Mouse (Mus musculus) midbrain, embryonic 11.5 days (tissue): Measurements from ENCODE around the gene Zfp691. TPM values are rescaled to one million over a fixed set of nuclear protein-coding genes. Genes with fewer than 3 reads are reported as not detected.

Experiments used
- ATAC-seq: fragments of 200-750 bp; cut with Nextera tagmentation; 2 replicates; pipeline ENCODE4 v1.8.0; 2017; ENCODE audit warnings: moderate TSS enrichment, moderate library complexity; ENCODE audit not compliant: low FRiP score
- DNase-seq: peaks from one replicate; pipeline ENCODE4 v3.0.0; 2015; ENCODE audit warnings: low spot score; ENCODE audit errors: missing footprints
- H3K27ac ChIP-seq: fragments of 300-500 bp; sonication (generic); 2 replicates; pipeline ENCODE4 v1.5.1; 2014; ENCODE audit warnings: low read depth, low read length
- H3K27me3 ChIP-seq: fragments of 300-500 bp; sonication (generic); 2 replicates; pipeline ENCODE4 v1.6.1; 2014; ENCODE audit warnings: mild to moderate bottlenecking, low read length, moderate library complexity, mixed read lengths; ENCODE audit not compliant: control insufficient read depth, insufficient read depth
- H3K36me3 ChIP-seq: fragments of 300-500 bp; sonication (generic); 2 replicates; pipeline ENCODE4 v1.6.1; 2014; ENCODE audit warnings: mild to moderate bottlenecking, low read length, moderate library complexity, mixed read lengths; ENCODE audit not compliant: control insufficient read depth, insufficient read depth
- H3K4me1 ChIP-seq: fragments of 300-500 bp; sonication (generic); 2 replicates; pipeline ENCODE4 v1.6.1; 2014; ENCODE audit warnings: low read length; ENCODE audit not compliant: control insufficient read depth, insufficient read depth
- H3K4me2 ChIP-seq: fragments of 300-500 bp; sonication (generic); 2 replicates; pipeline ENCODE4 v1.6.1; 2014; ENCODE audit warnings: mild to moderate bottlenecking, moderate library complexity
- H3K4me3 ChIP-seq: fragments of 300-500 bp; sonication (generic); 2 replicates; pipeline ENCODE4 v1.5.1; 2014; ENCODE audit warnings: low read depth, low read length
- H3K9ac ChIP-seq: fragments of 300-500 bp; sonication (generic); 2 replicates; pipeline ENCODE4 v1.6.1; 2014; ENCODE audit warnings: low read length
- H3K9me3 ChIP-seq: fragments of 300-500 bp; sonication (generic); 2 replicates; pipeline ENCODE4 v1.6.1; 2016; ENCODE audit warnings: low read length; ENCODE audit not compliant: control insufficient read depth
- WGBS: fragments of 180-500 bp; shearing (Covaris S2); extraction: QIAGEN DNeasy Blood & Tissue Kit; methylation state at CpG from one replicate; pipeline ENCODE4 v1.1.7; 2014; 5-methylcytosine and 5-hydroxymethylcytosine counted together
- microRNA counts: library from miRNA; unstranded; fragments of <30 nt; microRNA quantifications from one replicate; lab custom pipeline; 2015
- microRNA-seq: library from miRNA; unstranded; fragments of <30 nt; microRNA quantifications from one replicate; pipeline ENCODE4, GENCODE M21; 2017
- polyA plus RNA-seq: library from polyadenylated mRNA; unstranded; fragments of >200 nt; fragmentation: Nextera tagmentation; extraction: Ambion mirVana; gene quantifications from 2 replicates; pipeline ENCODE4 v1.2.1, GENCODE M21; 2014

The Zfp691 gene
- polyA plus RNA-seq, 1 experiment from 2014 or later, result 9.0 TPM

DNA sequence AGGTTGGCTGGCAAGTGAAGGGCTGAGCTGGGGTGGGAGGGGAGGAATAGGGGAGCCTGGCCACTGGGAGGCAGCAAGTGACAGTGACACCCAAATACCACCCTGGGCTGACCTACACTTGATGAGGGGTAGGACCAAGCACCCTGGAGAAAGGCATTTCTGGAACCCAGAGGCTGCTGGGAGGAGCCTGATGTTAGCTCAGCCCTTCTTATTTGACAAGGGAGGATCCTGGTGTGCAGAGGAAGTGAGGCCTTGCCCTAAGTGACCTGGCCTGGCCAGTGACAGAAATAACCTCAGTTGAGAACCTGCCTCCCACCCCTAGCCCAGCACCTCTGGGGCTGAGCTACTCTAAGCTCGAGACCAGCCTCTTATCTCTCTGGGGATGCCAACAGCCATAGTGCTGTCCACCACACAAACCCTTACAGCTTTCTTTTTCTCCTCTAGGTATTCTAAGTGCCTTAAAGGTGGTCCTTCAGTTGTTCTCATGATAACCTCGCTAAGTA lies 49.2 kb downstream of the Zfp691 start:
- DNase-seq, result no peak
- Histone ChIP-seq H3K4me3 (no peak overlapping the region), H3K27me3 (no peaks in the 10 kb centered on the region), H3K9me3 (no peaks in the 10 kb centered on the region), H3K4me2 (no peak overlapping the region), H3K9ac (no peak overlapping the region), H3K27ac (no peak overlapping the region), H3K4me1 (no peaks in the 10 kb centered on the region), H3K36me3 (peaks cover 21% of the 10 kb centered on the region; the same call in 1 of the 2 replicates)
- ATAC-seq, result no peak
- 81% methylated on average over 2 of the region's 2 CpGs for WGBS

DNA sequence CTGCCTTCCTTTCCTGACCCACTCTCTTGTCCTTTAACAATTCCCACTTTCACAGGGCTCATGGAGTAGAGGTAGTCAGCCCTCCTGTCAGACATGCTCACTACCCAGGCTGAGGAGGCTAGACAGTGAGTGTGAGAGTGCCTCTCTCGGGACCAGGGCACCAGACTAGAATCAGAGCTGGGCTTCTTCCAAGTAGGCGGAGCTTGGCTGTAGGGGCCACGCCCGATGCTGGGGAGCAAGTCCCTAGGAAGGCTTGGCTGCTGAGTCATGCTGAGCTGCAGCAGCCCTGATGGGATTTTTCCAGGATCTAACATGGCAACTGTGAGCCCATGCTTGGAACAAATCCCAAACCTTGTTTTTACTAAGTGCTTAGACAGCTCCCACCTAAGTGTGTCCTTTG lies 52.7 kb downstream of the Zfp691 start:
- no peak for ATAC-seq
- Histone ChIP-seq H3K4me3 (no peak overlapping the region), H3K4me2 (no peak overlapping the region), H3K4me1 (no peaks in the 10 kb centered on the region; the same call in 1 of the 2 replicates), H3K9me3 (no peaks in the 10 kb centered on the region), H3K36me3 (peaks cover 13% of the 10 kb centered on the region; the same call in 1 of the 2 replicates), H3K27ac (no peak overlapping the region), H3K9ac (no peak overlapping the region), H3K27me3 (no peaks in the 10 kb centered on the region)
- DNase-seq, result no peak
- 68% methylated on average over 4 of the region's 4 CpGs for WGBS

DNA sequence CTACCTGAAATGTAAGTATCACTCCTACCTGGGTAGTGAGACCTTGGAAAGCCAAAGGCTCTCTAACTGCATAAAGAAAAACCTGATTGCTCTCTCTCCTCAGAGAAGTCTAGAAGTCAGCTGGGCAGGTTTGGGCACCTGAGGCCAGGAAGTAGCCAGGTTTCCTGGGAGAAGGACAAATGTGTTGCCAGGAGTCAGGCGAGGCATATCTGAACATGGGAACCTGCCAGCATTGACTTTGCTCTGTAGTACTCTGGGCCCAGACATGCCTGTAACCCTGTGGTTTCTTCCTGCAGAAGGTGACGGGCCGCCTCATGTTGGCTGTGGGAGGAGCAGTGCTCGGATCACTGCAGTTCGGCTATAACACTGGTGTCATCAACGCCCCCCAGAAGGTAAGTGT lies 53.9 kb downstream of the Zfp691 start:
- DNase-seq, result no peak
- Histone ChIP-seq H3K4me2 (no peak overlapping the region), H3K4me1 (no peaks in the 10 kb centered on the region; the same call in 1 of the 2 replicates), H3K27ac (no peak overlapping the region), H3K9me3 (no peaks in the 10 kb centered on the region), H3K9ac (no peak overlapping the region), H3K4me3 (no peak overlapping the region), H3K36me3 (peaks cover 9% of the 10 kb centered on the region; the same call in 1 of the 2 replicates), H3K27me3 (no peaks in the 10 kb centered on the region)
- 90% methylated on average over 6 of the region's 6 CpGs for WGBS
- ATAC-seq, result no peak

MicroRNAs encoded within 50 kb of the gene (microRNA counts, 519-probe panel; counts per million panel counts)
- microRNA mmu-miR-1957 (lab: Ali Mortazavi, UCI), result not detected

Small RNA genes within 50 kb of the gene (microRNA-seq; reads per million reads assigned to microRNA genes)
- not detected for gene Mir1957a

Other genes starting within 250 kb of the Zfp691 start
- gene Olfr1328, start 235.6 kb downstream of the Zfp691 start, polyA plus RNA-seq, result not detected in 2 replicates
- gene Lao1, start 212.6 kb downstream of the Zfp691 start, polyA plus RNA-seq, result not detected in 2 replicates
- 152 and 158 TPM in 2 replicates for gene Slc2a1, start 65.5 kb downstream of the Zfp691 start, polyA plus RNA-seq
- 7.7 and 9.3 TPM in 2 replicates for gene Ermap, start 15.8 kb upstream of the Zfp691 start, polyA plus RNA-seq
- gene Svbp, start 21.1 kb upstream of the Zfp691 start, polyA plus RNA-seq, result 173 and 179 TPM in 2 replicates
- gene Tmem269, start 44.0 kb upstream of the Zfp691 start, polyA plus RNA-seq, result 0.31 TPM in 1 of 2 replicates, not detected in the other
- gene AU022252, start 58.5 kb upstream of the Zfp691 start, polyA plus RNA-seq, result 32.2 and 35.2 TPM in 2 replicates
- 15.5 TPM in 2 replicates for gene P3h1, start 58.7 kb upstream of the Zfp691 start, polyA plus RNA-seq
- 0.49 TPM in 1 of 2 replicates, not detected in the other for gene Cldn19, start 81.2 kb upstream of the Zfp691 start, polyA plus RNA-seq
- 1,380 and 1,435 TPM in 2 replicates for gene Ybx1, start 120.4 kb upstream of the Zfp691 start, polyA plus RNA-seq
- 123 and 124 TPM in 2 replicates for gene Ppih, start 146.4 kb upstream of the Zfp691 start, polyA plus RNA-seq
- gene Ccdc30, start 241.3 kb upstream of the Zfp691 start, polyA plus RNA-seq, result 8.8 and 10.4 TPM in 2 replicates
- gene Ppcs, start 248.2 kb upstream of the Zfp691 start, polyA plus RNA-seq, result 21.6 and 22.1 TPM in 2 replicates
- 0.41 TPM in 1 of 2 replicates, not detected in the other for gene Zmynd12, start 248.6 kb upstream of the Zfp691 start, polyA plus RNA-seq